Mouse (Mus musculus): Measurements from ENCODE around the gene Tfb2m.

Gene Tfb2m

GRCm38 (mm10) chr1:179502565-179502964, 43.5 kb downstream of the Tfb2m start:
- DNase-seq (ENCODE audit: low spot score): no peak

DNA sequence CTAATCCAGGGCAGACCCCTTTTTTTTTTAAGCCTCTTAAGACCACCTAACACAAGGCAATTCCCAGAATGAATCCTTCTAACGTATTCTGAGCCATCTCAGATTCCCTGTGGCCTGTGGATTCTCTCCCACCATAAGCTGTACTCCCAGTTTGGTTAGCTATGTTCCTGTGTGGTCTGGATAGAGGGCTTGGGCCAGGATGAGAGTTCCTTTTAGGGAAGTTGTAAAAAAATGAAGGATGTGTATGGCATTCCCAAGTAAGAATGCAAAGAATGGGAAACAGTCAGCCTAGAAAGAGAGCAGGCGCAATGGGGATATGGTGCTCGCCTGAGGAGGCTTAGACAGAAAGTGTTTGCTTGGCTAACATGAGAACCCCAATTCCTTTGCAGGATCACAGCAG, 46.8 kb downstream of the Tfb2m start:
- no peak for DNase-seq (ENCODE audit: low spot score)

- no peak for DNase-seq (ENCODE audit: low spot score)
These were observed 53.2 kb downstream of the Tfb2m start for GRCm38 (mm10) chr1:179492908-179493307.

- no peak for DNase-seq (ENCODE audit: low spot score)
These were observed 57.5 kb downstream of the Tfb2m start for GRCm38 (mm10) chr1:179488520-179488919.

- DNase-seq (ENCODE audit: low spot score): no peak
These were observed 58.1 kb downstream of the Tfb2m start for GRCm38 (mm10) chr1:179487990-179488389.

DNA sequence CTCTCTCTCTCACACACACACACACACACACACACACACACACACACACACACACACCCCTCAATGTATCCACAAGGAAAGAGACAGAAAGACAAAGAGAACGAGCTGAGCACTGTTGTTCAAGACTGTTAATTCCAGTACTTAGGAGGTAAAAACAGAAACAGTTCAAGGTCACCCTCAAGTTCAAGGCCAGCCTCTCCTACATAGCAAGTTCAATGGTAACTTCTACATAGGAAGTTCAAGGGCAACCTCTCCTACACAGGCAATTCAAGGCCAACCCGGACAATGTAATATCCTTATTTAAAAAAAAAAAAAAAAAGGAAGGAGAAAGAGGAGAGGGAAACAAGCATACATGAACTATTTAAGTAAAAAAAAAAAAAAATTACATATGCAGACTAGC, 58.8 kb downstream of the Tfb2m start:
- DNase-seq (ENCODE audit: low spot score): no peak

DNA sequence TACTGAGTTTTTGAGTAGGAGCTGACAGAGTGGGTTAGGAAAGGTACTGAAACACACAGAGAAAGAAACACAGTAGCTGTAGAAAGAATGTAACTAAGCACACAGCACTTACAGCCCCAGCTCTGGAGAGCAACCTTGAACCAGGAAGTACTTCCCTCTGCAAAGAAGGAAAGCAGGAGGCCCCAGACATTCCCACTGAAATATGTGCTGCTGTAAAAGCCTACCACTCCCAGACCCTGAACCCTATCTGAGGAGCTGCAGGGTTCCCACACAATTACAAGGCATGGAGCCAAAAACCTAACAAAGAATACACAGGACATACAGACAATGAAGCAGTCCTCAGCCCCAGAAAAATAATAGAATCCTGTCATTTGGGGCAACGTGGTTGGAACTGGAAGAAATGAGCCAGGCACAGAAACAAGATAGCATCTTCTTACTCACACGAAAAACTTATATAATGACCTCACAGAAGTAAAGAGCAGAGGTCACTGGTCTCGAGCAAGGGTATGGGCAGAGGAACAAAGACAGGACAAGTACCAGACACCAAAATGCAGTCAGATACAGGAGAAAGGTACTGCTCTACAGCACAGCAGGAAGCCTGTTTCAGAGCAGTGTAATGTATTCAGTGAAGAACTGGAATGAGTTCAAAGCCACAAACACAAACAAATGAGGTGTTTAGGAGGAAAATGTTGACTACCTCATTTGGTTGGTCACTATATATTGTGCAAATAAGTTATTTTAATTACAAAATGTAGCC, 60.1 kb downstream of the Tfb2m start:
- no peak for DNase-seq (ENCODE audit: low spot score)

GRCm38 (mm10) chr1:179480862-179481261, 65.2 kb downstream of the Tfb2m start:
- no peak for DNase-seq (ENCODE audit: low spot score)
